Mouse (Mus musculus): ENCODE measurements around the gene Bmp8a.

DNA sequence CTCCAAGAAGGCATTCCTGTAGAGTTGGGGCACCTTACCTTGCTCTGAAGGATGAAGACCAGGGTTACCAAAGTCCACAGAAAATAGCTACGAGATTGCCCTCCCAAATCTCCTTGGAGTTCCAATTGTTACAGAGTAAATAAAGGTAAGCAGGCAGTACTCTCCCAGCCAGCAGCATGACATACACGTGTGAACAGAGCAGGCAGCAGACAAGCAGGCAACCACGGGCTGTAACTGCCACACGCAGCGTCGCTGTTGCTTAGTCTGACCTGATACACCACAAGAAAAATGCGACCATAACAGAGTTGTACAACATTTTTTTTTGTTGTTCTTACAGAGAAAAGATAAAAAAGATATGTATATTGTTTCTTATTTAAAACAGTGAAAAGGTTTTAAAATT lies 15.6 kb upstream of the Bmp8a start:
- TF ChIP-seq CTCF (IDR thresholded peaks at IDR 0.05; ENCODE audit: borderline replicate concordance, insufficient read depth, low read depth, low read length): no peak
- no peak for TF ChIP-seq POLR2A (IDR thresholded peaks at IDR 0.05; ENCODE audit: borderline replicate concordance, insufficient read depth, low read length)
